Mouse (Mus musculus) MEL (cell line): ENCODE results near the gene Gm4131. TPM values are rescaled to one million over a fixed set of nuclear protein-coding genes. Genes with fewer than 3 reads are reported as not detected.

Experiments used
- DNase-seq: peaks from one replicate; pipeline ENCODE4 v3.0.0; 2011; ENCODE audit warnings: low read depth, low spot score
- H3K27ac ChIP-seq: 2 replicates; pipeline ENCODE4 v1.5.1; 2012; ENCODE audit warnings: low read depth, mild to moderate bottlenecking, control low read depth, low read length, moderate library complexity; ENCODE audit not compliant: control insufficient read depth
- H3K27me3 ChIP-seq, 2 experiments: fragments of 150-350 bp in 1 of 2; sonication (generic) in 1 of 2; 2 replicates each; pipeline ENCODE4 v1.6.1; 2012; ENCODE audit warnings: low read length in 2 of 2, mild to moderate bottlenecking in 2 of 2, improper control_type of control experiment in 1 of 2, moderate library complexity in 1 of 2; ENCODE audit not compliant: insufficient read depth in 2 of 2, control insufficient read depth in 1 of 2
- H3K36me3 ChIP-seq, 2 experiments: 2 replicates each; pipeline ENCODE4 v1.6.1; 2012 to 2014; ENCODE audit warnings: low read length in 2 of 2, improper control_type of control experiment in 1 of 2, inconsistent platforms in 1 of 2, mild to moderate bottlenecking in 1 of 2; ENCODE audit not compliant: insufficient read depth in 2 of 2, control insufficient read depth in 1 of 2
- H3K4me1 ChIP-seq, 2 experiments: fragments of 150-350 bp in 1 of 2; sonication (generic) in 1 of 2; 2 replicates each; pipeline ENCODE4 v1.6.1; 2012; ENCODE audit warnings: low read length in 2 of 2, improper control_type of control experiment in 1 of 2, mild to moderate bottlenecking in 1 of 2; ENCODE audit not compliant: insufficient read depth in 2 of 2, control insufficient read depth in 1 of 2
- H3K4me3 ChIP-seq, 2 experiments: fragments of 150-350 bp in 1 of 2; sonication (generic) in 1 of 2; 2 replicates each; pipeline ENCODE4 v1.5.1; 2012; ENCODE audit warnings: low read depth in 2 of 2, low read length in 2 of 2, mild to moderate bottlenecking in 2 of 2, moderate library complexity in 2 of 2, control low read depth in 1 of 2, improper control_type of control experiment in 1 of 2; ENCODE audit not compliant: control insufficient read depth in 1 of 2, insufficient read depth in 1 of 2
- H3K79me2 ChIP-seq: 2 replicates; pipeline ENCODE4 v1.6.1; 2012; ENCODE audit warnings: mild to moderate bottlenecking, low read length, moderate library complexity; ENCODE audit not compliant: control insufficient read depth, poor library complexity, insufficient read depth
- H3K9ac ChIP-seq: 2 replicates; pipeline ENCODE4 v1.6.1; 2012; ENCODE audit warnings: low read depth, mild to moderate bottlenecking, control low read depth, low read length, moderate library complexity; ENCODE audit not compliant: control insufficient read depth, poor library complexity, severe bottlenecking
- H3K9me3 ChIP-seq: fragments of 150-350 bp; sonication (generic); replicated peaks from 2 replicates; pipeline ENCODE4 v1.6.1; 2012; ENCODE audit warnings: mild to moderate bottlenecking, low read length, improper control_type of control experiment, moderate library complexity; ENCODE audit not compliant: insufficient read depth
- CHD2 ChIP-seq: IDR thresholded peaks from 2 replicates; pipeline ENCODE4 v1.6.1; 2011; ENCODE audit warnings: low read length, improper control_type of control experiment
- EP300 ChIP-seq, 2 experiments: IDR thresholded peaks; 2 replicates each; pipeline ENCODE4 v1.6.1; 2011; ENCODE audit warnings: improper control_type of control experiment in 2 of 2, low read length in 2 of 2, low read depth in 1 of 2, mild to moderate bottlenecking in 1 of 2
- NRF1 ChIP-seq: IDR thresholded peaks from 2 replicates; pipeline ENCODE4 v1.6.1; 2014; ENCODE audit warnings: low read depth, mild to moderate bottlenecking, inconsistent platforms, low read length, improper control_type of control experiment, moderate library complexity; ENCODE audit not compliant: poor library complexity, insufficient read depth, severe bottlenecking
- USF1 ChIP-seq: IDR thresholded peaks from 2 replicates; pipeline ENCODE4 v1.6.1; 2014; ENCODE audit warnings: low read depth, mild to moderate bottlenecking, inconsistent platforms, low read length, improper control_type of control experiment, moderate library complexity
- ZNF384 ChIP-seq: IDR thresholded peaks from 2 replicates; pipeline ENCODE4 v1.6.1; 2012; ENCODE audit warnings: low read depth, mild to moderate bottlenecking, inconsistent platforms, low read length, improper control_type of control experiment
- polyA plus RNA-seq, 2 experiments: library from polyadenylated mRNA; stranded (reverse) in 1 of 2; unstranded in 1 of 2; fragments of >175 nt in 1 of 2; fragments of >200 nt in 1 of 2; gene quantifications; 2 replicates each; pipeline versions ENCODE4 v1.2.1 to v1.2.4; 2012; ENCODE audit warnings: low replicate concordance in 2 of 2, low read depth in 1 of 2; ENCODE audit not compliant: insufficient read length in 2 of 2, insufficient read depth in 1 of 2, missing spikeins in 1 of 2
- total RNA-seq: library from RNA; depleted of rRNA; stranded (reverse); fragments of 300-350 nt; gene quantifications from 2 replicates; pipeline ENCODE4 v1.2.3, GENCODE M21; 2012; rRNA removed

Gm4131 gene
- total and polyA plus RNA-seq, 3 experiments = not detected

GRCm38 (mm10) chr14:62416007-62416741, 150.5 kb downstream of the Gm4131 start:
- 0 out of 4 replicates have a peak, but pooled peaks cover 0 to 1% of the 10 kb centered on the region in 2 experiments for H3K27me3 ChIP-seq
- no peak overlapping the region for H3K9ac ChIP-seq
- H3K36me3 ChIP-seq = no peaks in the 10 kb centered on the region
- no peaks in the 10 kb centered on the region for H3K9me3 ChIP-seq
- no peak overlapping the region for H3K4me3 ChIP-seq
- no peaks in the 10 kb centered on the region for H3K79me2 ChIP-seq
- no peaks in the 10 kb centered on the region for H3K4me1 ChIP-seq
- TF ChIP-seq EP300 (IDR thresholded peaks at IDR 0.05; ENCODE audit: low read depth in 1 of 2, low read length in 2 of 2) = no peak
- no peak for TF ChIP-seq CHD2
- TF ChIP-seq NRF1 = no peak
- no peak for TF ChIP-seq USF1
- no peak for TF ChIP-seq ZNF384
- DNase-seq = no peak
- H3K27ac ChIP-seq = no peak overlapping the region

Other genes with a start within 250 kb of the Gm4131 start
- gene Gucy1b2, start 110.6 kb downstream of the Gm4131 start, total RNA-seq = not detected in 2 replicates
- gene Gucy1b2, start 110.6 kb downstream of the Gm4131 start, polyA plus RNA-seq = not detected
- gene Fam124a, start 11.2 kb downstream of the Gm4131 start, total RNA-seq = not detected in 2 replicates
- not detected for gene Fam124a, start 11.2 kb downstream of the Gm4131 start, polyA plus RNA-seq
- gene Serpine3, start 96.7 kb upstream of the Gm4131 start, total RNA-seq = not detected in 2 replicates
- gene Serpine3, start 96.7 kb upstream of the Gm4131 start, polyA plus RNA-seq = not detected
- gene Ints6, start 194.2 kb upstream of the Gm4131 start, total RNA-seq = 29.1 and 31.0 TPM in 2 replicates
- 100 to 1,000 TPM in 1 of 2 experiments, 10 to 100 TPM in 1; 27.4 to 150 TPM for gene Ints6, start 194.2 kb upstream of the Gm4131 start, polyA plus RNA-seq